Mouse (Mus musculus) heart, adult 9 months (tissue): ENCODE data around the gene Sptan1.
A peak's percentile ranks its signal among the peaks of the same experiment; 100 is the strongest.

Experiments
- DNase-seq, 2 experiments: peaks; one replicate each; pipeline ENCODE4 v3.0.0; 2022; ENCODE audit warnings: low spot score in 2 of 2

Gene Sptan1

DNA sequence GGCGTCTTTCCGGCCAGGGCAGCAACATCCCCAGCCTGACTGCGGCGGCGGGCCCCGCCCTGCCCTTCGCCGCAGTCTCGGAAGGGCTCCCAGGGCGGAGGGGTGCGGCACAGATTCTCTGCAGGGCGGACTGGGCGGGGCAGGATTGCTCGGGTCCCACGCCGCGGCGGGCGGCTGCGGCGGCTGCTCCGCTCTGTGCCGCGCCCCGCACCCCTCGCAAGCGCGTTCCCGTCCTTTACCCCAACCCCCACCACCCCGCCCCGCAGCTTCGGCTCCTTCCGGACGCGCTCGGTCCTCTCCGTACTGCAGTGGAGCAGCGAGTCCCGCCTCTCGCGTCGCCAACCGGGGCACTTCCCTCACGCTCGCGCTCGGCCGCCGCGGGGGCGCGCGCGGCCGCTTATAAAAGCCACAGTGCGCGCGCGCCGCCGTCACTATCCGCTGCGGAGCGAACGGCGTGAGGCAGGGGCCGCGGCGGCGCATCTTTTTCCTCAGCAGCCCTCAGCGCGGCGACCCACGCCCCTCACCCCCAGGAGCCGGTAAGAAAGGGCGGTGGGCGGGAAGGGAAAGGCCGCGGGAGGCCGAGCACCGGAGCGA lies at the start of gene Sptan1:
Sptan1 (plus strand) TSS at position 311 of the 594 bp plus-strand sequence.
- DNase-seq = peak; percentile 95 to 96

DNA sequence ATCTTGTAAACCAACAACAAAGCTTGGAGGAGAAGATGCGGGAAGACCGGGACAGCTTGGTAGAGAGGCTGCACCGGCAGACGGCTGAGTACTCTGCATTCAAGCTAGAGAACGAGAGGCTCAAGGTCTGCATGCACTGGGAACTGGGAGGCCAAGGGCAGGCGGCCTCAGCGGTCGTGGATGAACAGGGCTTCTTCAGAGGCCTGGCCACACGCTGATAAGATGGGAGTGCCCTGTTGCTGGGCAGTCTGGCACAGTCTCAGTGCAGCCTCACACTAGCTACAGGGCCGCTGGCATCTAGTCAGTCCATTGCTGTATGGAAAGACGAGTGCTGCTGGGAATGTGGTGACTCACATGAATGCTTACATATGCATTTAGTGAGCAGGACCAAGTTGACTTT lies 47.7 kb upstream of the Sptan1 start:
- DNase-seq = no peak

DNA sequence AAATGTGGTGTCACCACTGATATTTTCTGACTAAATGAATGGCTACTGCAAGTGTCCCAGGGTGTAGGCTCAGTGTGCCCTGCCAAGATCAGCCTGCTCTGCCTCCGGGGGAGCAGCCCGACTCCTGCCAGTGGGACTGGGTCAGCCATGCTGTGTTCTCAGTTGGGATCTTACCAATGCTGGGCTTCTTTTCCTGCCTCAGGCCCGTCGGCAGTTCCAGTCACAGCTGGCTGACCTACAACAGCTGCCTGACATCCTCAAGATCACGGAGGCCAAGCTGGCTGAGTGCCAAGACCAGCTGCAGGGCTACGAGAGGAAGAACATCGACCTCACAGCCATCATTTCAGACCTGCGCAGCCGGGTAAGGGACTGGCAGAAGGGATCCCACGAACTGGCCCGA lies 43.3 kb upstream of the Sptan1 start:
- DNase-seq = peak; percentile 78 to 81

DNA sequence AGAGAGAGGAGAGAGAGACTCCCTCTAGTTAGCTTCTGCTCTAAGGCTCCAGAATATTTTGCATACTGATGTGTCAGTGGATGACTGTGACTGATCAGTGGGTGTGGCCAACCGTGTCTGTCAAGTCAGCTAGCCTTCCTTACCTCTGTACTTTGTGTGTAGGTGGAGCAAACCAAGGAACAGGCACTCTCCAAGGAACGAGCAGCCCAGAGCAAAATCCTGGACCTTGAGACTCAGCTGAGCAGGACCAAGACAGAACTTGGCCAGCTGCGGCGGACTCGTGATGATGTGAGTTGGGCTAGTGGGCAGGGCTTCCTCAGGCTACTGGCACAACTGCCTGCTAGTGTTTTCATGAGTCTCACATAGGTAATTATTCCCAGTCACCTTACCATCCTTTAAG lies 38.8 kb upstream of the Sptan1 start:
- DNase-seq = no peak

DNA sequence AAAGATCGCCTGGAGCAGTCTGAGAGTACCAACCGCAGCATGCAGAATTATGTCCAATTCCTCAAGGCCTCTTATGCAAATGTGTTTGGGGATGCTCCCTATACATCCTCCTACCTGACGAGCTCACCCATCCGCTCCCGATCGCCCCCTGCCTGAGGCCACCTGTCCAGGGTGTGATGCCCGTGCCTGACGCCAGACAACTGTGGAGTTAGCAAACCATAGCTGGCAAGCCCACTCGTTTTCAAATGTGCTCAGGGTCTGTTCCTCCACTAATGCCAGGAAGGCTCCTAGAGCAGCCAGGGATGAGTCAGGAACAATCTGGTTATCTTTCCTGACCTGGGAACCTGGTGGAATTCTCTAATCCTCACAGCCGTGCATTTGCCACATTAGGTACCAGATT lies 34.9 kb upstream of the Sptan1 start:
- no peak for DNase-seq

DNA sequence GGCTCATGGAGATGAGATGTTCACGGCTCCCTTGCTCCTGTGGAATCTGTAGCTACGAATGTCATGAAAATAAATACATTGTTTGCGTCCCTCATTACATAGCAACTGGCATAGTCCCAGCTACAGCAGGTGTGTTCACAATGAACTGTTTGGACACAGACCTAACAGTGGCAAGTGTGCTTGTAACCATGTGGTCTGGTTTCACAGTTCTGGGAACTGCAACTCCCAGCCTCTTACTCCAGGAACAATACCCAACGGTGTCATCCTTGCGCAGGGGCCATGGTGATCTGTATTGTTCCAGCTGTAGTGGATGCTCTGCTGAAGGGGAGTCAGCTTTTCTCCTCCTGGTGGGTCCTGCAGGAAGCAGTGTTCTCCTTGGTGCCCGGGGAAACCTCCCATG lies 34.2 kb upstream of the Sptan1 start:
- DNase-seq = no peak

DNA sequence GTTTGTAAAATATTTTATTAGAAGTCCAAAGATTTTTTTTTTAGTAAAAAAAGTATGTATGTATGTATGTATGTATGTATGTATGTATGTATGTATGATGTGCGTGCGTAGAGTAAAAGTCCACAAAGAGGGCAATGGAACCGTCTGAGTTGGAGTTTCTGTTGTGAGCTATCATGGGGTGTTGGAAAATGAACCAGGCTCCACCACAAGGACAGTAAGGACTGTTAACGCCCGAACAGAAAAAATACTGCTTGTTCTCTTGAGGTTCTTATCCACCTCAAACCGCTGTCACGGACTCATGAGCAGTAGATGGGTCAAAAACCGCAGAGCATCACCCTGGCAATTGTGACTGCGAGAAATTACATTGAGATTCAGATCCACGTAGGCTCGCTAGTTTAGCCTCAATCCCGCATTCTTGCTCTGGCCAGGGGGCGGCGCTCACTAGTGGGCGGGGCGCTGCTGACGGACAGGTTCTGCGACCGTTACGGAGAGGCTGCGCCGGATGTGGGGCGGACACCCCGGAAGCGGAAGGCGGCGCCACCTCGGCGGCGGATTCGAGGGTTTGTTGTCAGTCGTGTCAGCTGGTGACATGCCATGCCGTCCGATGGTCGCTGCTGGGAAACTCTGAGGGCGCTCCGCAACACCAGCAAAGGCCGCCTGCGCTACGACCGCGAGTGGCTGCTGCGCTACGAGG lies 30.3 kb upstream of the Sptan1 start, which contains the start of gene Gle1:
Gle1 (plus strand) TSS at position 521 of the 694 bp plus-strand sequence.
- peak; percentile 92 to 95 for DNase-seq

DNA sequence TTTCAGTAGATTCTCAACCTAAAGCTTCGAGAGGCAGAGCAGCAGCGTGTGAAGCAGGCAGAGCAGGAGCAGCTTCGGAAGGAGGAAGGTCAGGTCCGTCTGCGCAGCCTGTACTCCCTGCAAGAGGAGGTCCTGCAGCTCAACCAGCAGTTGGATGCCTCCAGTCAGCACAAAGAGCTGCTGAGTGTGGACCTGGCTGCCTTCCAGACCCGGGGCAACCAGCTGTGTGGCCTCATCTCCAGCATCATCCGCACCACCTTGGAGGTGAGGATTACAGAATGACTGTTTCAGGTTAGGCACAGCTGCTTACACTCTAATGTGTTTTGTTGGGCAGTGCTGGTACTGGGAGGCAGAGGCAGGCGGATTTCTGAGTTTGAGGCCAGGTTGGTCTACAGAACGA lies 25.3 kb upstream of the Sptan1 start:
- no peak for DNase-seq

DNA sequence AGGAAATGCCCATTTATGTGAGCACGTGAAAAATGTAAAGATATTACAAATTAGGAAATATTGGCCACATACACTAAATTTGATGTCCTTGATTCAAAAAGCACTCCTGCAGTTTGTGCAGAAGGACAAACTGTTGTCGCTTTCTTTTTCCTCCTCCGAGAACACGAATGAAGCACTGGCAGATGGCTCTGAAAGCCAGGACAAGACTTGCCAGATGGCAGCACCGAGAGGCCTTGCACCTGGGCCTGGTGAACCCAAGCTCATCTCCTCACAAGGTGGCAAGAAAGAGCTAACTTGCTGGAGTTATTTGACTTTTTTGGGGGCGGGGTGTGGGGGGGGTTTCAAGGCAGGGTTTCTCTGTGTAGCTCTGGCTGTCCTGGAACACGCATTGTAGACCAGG lies 24.5 kb upstream of the Sptan1 start:
- DNase-seq = no peak

DNA sequence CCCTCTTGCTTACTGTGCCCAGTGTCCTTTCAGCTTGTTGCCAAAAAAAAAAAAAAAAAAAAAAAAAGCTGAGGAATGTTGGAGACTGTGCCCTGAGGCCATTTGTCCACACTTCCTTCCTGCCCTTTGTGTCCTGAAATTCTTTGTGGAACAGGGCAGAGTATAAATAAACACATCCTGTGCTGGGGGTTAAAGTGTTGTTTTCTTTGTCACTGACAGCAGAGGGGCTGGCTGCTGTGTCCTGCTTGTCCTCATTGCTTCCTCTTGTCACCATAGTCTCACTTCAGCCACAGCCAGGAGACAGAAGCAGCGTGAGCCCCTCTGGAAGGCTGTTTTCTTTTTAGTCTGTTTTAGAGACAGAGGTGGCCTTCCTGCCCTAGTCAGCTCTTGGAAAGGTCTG lies 20.6 kb upstream of the Sptan1 start:
- peak; percentile 43 to 76 for DNase-seq

DNA sequence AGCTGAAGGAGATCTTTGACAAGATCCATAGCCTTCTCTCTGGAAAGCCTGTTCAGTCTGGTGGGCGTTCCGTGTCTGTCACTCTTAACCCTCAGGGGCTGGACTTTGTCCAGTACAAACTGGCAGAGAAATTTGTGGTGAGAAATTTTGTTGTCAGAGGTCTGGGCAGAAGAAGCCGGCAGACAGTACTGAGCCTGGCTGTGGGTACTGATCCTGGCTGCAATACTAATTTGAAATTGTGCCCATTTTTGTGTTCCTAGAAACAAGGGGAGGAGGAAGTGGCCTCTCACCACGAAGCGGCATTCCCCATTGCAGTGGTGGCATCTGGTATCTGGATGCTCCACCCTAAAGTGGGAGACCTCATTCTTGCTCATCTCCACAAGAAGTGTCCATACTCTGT lies 16.5 kb upstream of the Sptan1 start:
- DNase-seq = no peak

DNA sequence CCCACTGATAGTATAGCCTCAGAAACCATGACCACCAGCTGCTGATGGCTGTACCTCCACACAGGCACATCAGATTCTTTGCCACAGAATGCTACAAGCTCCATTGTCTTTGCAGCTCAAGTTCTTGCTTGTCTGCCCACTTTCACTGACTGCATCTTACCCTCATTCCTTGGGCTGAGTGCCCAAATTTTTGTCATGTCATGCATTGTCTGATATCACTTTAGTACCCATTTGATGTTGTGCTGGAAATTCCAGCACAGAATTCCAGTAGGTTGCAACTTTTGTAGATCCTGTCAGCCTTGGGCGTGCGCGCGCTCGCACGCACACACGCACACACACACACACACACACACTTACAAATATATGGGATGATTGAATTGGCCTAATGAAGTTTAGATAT lies 4.1 kb upstream of the Sptan1 start:
- no peak for DNase-seq

DNA sequence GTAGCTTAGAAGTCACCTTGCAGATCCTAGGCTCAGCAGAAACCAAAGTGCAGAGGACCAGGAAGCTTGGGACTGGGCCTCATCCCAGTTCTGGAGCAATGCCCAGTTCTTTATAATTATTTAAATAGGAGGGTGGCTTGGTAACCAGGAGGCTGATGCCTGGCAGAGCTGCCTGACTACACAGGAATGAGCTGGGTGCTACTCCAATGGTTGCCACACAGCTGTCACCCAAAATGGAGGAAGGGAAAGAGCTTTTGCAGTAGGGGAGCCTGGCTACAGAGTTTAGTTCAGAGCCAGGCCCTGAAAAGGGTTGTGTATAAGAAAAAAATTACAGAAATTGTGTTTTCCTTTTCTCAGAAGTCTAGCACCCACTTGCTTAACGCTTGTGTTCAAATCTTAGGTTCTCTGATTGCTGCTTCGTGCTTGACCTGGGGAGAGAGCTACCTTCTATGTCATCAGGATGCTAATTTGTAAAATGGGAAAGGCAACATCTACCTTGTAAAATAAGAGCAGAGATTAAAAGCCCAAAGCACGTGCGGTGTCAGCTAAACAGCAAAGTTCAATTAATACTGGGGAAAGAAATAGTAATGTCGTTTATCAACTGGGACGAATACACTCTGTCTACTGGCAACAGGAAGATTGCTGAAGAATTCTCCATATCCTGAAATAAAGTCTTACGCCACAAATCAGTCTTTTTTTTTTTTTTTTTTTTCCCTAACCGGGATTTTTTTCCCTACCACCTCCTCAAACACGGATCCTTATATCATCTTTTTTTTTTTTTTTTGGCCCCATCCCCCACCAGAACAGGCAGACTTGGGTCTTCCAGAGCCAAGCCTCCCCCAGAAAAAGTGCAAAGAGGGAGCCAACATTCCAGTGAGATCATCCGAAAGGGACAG lies 758 bp upstream of the Sptan1 start:
- DNase-seq = peak; percentile 55 to 57

DNA sequence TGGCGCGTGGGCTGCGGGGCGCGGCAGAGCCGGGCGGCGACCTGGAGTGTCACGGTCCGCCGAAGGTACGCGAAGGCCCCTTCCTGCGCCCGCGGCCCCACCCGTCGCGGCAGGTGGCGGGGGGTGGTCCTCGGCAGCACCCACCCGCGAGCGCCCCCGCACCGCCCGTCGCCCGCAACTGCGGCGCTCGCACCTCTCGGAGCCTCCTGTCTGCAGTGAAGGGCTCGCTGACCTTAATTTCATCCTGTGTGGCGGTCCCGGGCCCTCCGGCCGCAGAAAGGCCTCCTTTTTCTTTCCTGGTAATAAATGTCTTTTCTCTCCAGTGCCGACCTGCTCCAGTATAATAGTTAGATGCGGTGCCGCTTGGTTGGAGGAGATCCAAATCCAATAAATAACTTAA lies 546 bp downstream of the Sptan1 start:
- DNase-seq = no peak

DNA sequence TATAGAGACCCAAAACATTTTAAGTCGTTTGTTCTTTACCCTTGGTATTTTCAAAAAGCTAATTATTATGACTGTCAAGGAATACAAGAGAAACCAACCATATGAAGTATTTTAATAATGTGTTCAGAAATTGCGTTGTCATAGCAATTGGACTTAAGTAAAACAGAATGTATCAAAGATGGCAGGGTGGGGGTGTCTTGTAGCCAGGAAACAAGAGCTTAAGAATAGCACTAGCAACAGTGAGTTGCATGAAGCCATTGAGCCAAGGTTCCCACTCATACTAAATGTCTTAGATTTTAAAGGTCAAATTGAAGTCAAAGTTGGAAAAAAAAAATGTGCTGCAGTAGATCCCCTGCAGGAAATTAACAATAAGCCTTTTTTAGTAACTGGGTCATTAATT lies 1.5 kb downstream of the Sptan1 start:
- no peak for DNase-seq

DNA sequence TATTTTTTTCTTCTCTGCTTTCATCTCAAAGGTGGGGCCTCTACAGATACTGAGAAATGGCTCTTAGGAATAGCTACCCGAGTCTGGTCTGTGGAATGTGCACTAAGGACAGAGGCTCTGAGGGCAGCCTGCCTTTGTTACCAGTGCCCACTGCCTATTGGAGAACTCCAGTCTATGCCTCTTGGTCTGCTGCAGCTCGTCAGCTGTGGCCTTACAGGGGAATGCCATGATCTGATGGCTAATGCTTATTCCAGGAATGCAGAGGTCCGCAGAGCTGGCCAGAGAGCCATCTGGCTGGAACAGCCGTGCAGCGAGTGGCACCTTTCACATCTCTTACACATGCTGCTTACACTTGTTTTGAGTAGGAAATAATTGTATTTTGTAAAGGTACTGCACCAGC lies 2.4 kb downstream of the Sptan1 start:
- no peak for DNase-seq

DNA sequence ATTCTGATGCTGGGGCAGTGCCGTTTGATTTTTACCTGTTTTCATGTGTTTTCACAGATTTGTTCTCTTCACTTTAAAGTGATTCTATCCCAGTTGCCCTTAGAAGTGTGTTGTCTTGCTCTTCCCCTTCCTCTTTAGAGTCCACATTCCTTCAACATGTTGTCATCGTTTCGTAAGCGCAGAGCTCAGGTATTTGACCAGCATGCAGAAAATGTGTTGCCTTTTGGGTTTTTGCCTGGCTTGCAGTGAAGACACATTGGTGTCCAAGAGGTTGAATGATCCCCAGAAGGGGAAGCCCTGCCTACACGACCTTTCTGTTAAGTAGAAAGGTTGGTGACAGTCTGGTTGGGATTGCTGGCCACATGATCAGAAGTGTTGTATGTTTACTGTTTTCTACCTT lies 3.3 kb downstream of the Sptan1 start:
- DNase-seq = no peak

DNA sequence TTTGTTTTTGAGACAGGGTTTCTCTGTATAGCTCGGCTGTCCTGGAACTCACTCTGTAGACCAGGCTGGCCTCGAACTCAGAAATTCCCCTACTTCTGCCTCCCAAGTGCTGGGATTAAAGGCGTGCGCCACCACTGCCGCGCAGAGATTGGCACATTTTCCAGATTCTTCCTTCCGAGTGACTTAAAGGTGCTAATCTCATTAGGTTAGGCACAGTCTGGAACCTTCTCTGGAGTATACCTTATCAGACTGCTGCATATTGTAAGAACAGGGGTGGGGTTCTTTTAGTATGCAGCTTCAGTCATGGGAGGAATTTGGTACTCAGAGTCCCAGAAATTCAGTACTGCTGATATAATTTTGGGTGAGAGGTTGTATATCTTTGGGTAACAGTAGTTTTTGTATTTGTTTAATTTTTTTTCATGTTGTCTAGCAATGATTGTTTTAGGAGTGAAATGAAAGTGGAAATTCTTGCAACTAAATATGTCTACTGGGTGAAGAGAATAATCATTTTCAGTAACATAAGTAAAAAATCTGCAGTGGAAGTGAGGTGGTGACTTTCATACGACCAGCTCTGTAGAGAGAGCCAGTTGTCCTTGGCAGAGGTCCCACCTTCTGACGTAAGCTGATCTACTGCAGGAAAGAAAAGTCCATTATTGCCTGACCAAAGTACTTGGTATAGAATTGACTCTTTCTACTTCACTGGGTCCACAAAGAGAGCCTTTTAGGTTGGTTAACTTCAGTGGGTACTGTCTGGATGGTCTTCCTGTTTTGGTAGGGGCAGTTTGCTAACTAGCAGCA lies 6.7 kb downstream of the Sptan1 start:
- DNase-seq = peak; percentile 65 to 83

DNA sequence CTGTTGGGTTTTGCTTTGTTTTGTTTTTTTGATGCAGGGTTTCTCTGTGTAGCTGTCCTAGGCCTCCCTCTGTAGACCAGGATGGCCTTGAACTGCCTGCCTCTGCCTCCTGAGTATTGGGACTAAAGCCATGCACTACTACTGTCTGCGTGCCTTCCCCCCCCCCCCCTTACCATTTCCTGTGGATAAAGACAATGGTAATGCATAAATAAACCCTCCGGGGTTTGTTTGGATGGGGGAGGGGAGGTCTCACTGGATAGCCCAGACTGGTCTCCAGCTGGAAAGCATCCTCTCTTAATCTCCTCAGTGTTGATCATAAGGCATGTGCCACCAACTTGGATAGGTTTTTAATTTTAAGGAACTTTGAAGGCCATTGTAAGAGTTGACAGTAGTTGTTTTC lies 8.2 kb downstream of the Sptan1 start:
- DNase-seq = no peak

DNA sequence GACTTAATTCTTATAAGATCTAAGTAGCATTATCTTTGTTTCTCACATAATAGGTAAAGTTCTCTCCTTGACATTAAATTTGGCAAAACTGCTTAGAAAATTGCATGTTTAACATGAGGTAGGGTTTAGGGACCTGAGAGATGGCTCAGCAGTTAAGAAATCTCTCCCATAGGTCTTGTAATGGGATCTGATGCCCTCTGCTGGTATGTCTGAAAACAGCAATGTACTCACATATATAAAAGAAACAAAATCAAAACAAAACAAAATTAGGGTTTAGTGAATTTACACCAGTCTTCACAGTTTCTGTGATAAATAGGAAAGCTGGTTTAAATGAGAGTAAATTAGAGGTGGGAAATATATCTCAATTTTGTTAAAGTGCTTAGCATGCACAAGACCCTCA lies 11.9 kb downstream of the Sptan1 start:
- DNase-seq = peak in 1 of 2 experiments; percentile 36

DNA sequence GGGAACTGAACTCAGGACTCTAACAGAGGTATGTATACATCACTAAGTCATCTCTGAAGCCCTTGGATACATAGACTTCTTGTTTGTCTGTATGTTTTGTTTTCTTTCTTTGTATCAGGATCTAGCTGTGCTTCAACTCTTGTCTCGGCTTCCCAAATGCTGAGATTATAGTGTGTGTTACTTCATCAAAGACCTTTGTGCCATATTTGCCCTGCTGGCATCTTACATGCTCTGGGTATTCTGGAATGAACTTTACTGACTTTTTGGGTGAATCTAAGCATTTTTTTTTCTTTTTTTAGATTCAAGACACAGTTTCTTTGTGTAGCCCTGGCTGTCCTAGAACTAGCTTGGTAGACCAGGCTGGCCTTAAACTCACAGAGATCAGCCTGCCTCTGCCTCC lies 15.3 kb downstream of the Sptan1 start:
- no peak for DNase-seq

DNA sequence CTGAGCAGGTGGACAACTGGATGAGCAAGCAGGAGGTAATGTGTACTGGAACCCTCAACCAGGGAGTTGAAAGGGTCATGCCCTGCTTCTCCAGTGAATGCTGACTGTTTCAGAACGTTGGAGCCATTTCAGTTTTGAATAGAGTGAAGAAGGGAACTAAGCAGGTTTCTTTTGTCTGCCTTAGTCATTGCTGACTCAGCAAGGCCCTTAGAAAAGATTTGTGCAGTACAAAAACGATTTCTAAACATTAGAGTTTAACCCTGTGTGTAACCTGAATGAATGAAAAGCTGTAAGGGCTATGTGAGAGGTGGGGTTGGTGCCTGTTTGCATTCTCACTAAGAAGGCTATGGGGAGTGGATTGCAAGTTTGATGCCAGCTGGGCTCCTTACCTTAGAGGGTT lies 26.6 kb downstream of the Sptan1 start:
- DNase-seq = no peak
